Mouse (Mus musculus): ENCODE data around the gene Aldh3b1. TPM values are rescaled to one million over a fixed set of nuclear protein-coding genes. Genes with fewer than 3 reads are reported as not detected.
A peak's percentile ranks its signal among the peaks of the same experiment; 100 is the strongest.
"Not testable (repeated sequence)": the region's sequence is repeated elsewhere in the genome, so short reads cannot be mapped to it uniquely, and the experiment has no call there.

The Aldh3b1 gene
- polyA plus RNA-seq (2011; ENCODE audit: insufficient read depth, insufficient read length, low read depth, missing spikeins): 0.66 and 0.96 TPM in 2 replicates

- Histone ChIP-seq H3K9me3 (replicated peaks; ENCODE audit: control insufficient read depth, insufficient read depth, low read length, poor library complexity, severe bottlenecking) (no peaks in the 10 kb centered on the region), H3K4me1 (ENCODE audit: control insufficient read depth, insufficient read depth, low read length) (no peaks in the 10 kb centered on the region), H3K27me3 (ENCODE audit: control insufficient read depth, insufficient read depth, low read length, poor library complexity, severe bottlenecking) (no peaks in the 10 kb centered on the region), H3K36me3 (ENCODE audit: control insufficient read depth, insufficient read depth, low read length, poor library complexity, severe bottlenecking) (no peaks in the 10 kb centered on the region), H3K27ac (ENCODE audit: insufficient read depth, low read length) (no peak within 1 kb of the TSS), H3K9ac (ENCODE audit: low read depth, poor library complexity, severe bottlenecking) (peak within 1 kb of the TSS; percentile 20; the same call in 1 of the 2 replicates), H3K4me3 (ENCODE audit: low read depth, low read length) (peak within 1 kb of the TSS; percentile 29)
- TF ChIP-seq CTCF (IDR thresholded peaks at IDR 0.05; ENCODE audit: low read depth, low read length): no peak
- TF ChIP-seq POLR2A (IDR thresholded peaks at IDR 0.05; ENCODE audit: insufficient read depth, low read length): no peak
- TF ChIP-seq EP300 (IDR thresholded peaks at IDR 0.05; ENCODE audit: insufficient read depth, low read depth, low read length): no peak
These were observed at the start of gene Aldh3b1 for GRCm38 (mm10) chr19:3929211-3929941. Gene Aldh3b1, minus strand, starts transcription at chr19:3929808.

DNA sequence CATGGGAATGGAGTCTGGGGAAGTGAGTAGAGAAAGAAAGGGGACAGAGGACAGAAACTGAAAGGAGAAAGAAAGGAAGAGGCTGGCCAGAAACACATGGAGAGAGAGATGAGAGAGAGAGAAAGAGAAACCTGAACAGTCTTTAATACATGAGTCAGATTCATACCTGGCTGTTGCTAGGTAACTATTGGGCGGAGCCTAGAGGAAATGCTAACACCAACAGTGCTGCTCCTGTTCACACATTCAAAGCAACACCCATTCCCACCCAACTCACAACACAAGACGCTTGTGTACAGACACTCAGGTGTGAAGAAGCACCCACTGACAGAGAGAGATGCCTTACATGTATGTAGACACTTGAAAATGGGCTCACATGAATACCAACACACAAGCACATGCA is 46.3 kb upstream of the Aldh3b1 start:
- no peaks in the 10 kb centered on the region for H3K4me1 ChIP-seq (ENCODE audit: control insufficient read depth, insufficient read depth, low read length)
- no peak for TF ChIP-seq EP300 (IDR thresholded peaks at IDR 0.05; ENCODE audit: insufficient read depth, low read depth, low read length)
- no peak for TF ChIP-seq POLR2A (IDR thresholded peaks at IDR 0.05; ENCODE audit: insufficient read depth, low read length)
- no peak for TF ChIP-seq CTCF (IDR thresholded peaks at IDR 0.05; ENCODE audit: low read depth, low read length)
- H3K9me3 ChIP-seq (replicated peaks; ENCODE audit: control insufficient read depth, insufficient read depth, low read length, poor library complexity, severe bottlenecking): no peaks in the 10 kb centered on the region
- no peak overlapping the region for H3K9ac ChIP-seq (ENCODE audit: low read depth, poor library complexity, severe bottlenecking)
- no peak overlapping the region for H3K4me3 ChIP-seq (ENCODE audit: low read depth, low read length)
- no peaks in the 10 kb centered on the region for H3K27me3 ChIP-seq (ENCODE audit: control insufficient read depth, insufficient read depth, low read length, poor library complexity, severe bottlenecking)
- H3K36me3 ChIP-seq (ENCODE audit: control insufficient read depth, insufficient read depth, low read length, poor library complexity, severe bottlenecking): no peaks in the 10 kb centered on the region
- no peak overlapping the region for H3K27ac ChIP-seq (ENCODE audit: insufficient read depth, low read length)

DNA sequence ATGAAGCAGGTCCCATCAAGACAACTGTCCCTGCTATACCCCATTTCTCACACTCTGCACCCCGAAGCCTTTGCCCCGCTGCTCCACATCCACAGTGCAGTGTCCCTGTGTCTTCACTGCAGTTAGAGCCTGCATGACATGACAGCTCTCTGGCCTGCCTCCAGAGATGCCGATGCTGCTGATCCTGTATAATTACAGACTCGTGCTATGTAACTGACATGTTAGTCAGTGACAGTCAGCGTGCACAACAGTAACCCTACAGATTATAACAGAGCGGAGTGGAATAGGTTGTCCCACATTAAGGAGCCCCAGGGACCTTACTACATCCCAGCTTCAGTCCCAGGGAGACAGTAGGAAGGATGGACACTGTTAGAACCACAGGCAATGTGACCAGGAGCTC is 45.0 kb upstream of the Aldh3b1 start:
- H3K4me1 ChIP-seq (ENCODE audit: control insufficient read depth, insufficient read depth, low read length); H3K9me3 ChIP-seq (replicated peaks; ENCODE audit: control insufficient read depth, insufficient read depth, low read length, poor library complexity, severe bottlenecking); H3K36me3 ChIP-seq (ENCODE audit: control insufficient read depth, insufficient read depth, low read length, poor library complexity, severe bottlenecking); H3K27ac ChIP-seq (ENCODE audit: insufficient read depth, low read length); H3K9ac ChIP-seq (ENCODE audit: low read depth, poor library complexity, severe bottlenecking); H3K27me3 ChIP-seq (ENCODE audit: control insufficient read depth, insufficient read depth, low read length, poor library complexity, severe bottlenecking); H3K4me3 ChIP-seq (ENCODE audit: low read depth, low read length): not testable (repeated sequence)

DNA sequence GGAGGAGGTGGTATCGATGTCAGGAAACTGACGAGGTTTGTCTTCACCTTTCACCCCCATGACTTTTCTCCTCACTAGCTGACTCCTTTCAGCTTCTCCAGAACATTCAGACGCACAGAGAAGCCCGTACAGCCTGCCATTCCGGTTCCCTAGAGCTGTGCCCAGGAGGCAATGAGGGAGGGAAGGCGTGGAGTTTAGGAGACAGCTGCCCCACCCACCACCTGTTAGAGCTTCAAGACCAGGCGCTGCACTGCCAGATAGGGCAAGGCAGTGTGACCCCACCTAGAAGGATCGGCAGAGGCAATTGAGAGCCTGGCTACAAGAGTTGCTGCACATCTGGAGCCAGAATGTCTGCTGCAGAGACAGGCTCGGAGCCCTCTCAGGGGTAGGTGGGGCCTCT is 42.6 kb upstream of the Aldh3b1 start, which contains the start of gene Aldh3b2:
Gene Aldh3b2 (plus strand): TSS at position 100 of the 400 bp plus-strand sequence.
- no peaks in the 10 kb centered on the region for H3K36me3 ChIP-seq (ENCODE audit: control insufficient read depth, insufficient read depth, low read length, poor library complexity, severe bottlenecking)
- H3K9ac ChIP-seq (ENCODE audit: low read depth, poor library complexity, severe bottlenecking): no peak within 1 kb of the TSS
- no peaks in the 10 kb centered on the region for H3K4me1 ChIP-seq (ENCODE audit: control insufficient read depth, insufficient read depth, low read length)
- H3K27ac ChIP-seq (ENCODE audit: insufficient read depth, low read length): no peak within 1 kb of the TSS
- H3K4me3 ChIP-seq (ENCODE audit: low read depth, low read length): no peak within 1 kb of the TSS
- H3K9me3 ChIP-seq (replicated peaks; ENCODE audit: control insufficient read depth, insufficient read depth, low read length, poor library complexity, severe bottlenecking): no peaks in the 10 kb centered on the region
- no peaks in the 10 kb centered on the region for H3K27me3 ChIP-seq (ENCODE audit: control insufficient read depth, insufficient read depth, low read length, poor library complexity, severe bottlenecking)
- TF ChIP-seq CTCF (IDR thresholded peaks at IDR 0.05; ENCODE audit: low read depth, low read length) (no peak), EP300 (IDR thresholded peaks at IDR 0.05; ENCODE audit: insufficient read depth, low read depth, low read length) (0 out of 2 replicates have a peak, but pooled peaks have one; percentile 4)

DNA sequence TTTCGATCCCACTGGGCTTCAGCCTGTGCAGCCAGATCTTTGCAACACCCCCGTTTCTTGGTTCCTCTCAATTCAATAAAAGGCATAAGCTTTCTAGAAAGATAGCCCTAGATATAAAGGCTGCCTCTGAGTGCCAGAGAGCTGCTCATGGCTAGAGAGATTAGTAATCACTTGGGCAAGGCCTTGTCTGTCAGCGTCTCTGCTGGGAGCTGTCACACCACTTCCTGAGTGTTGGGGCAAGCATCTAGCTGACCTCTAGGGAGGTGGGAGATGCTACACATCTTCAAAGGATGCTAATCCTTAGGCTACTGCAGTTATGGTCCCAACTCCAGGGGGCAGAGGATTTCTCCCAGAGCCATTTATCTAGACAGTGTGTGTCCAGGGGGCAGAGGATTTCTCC is 37.6 kb upstream of the Aldh3b1 start:
- TF ChIP-seq POLR2A (IDR thresholded peaks at IDR 0.05; ENCODE audit: insufficient read depth, low read length) (no peak), EP300 (IDR thresholded peaks at IDR 0.05; ENCODE audit: insufficient read depth, low read depth, low read length) (no peak)
- H3K4me3 ChIP-seq (ENCODE audit: low read depth, low read length): no peak overlapping the region
- no peak overlapping the region for H3K9ac ChIP-seq (ENCODE audit: low read depth, poor library complexity, severe bottlenecking)
- H3K36me3 ChIP-seq (ENCODE audit: control insufficient read depth, insufficient read depth, low read length, poor library complexity, severe bottlenecking): no peaks in the 10 kb centered on the region
- no peaks in the 10 kb centered on the region for H3K9me3 ChIP-seq (replicated peaks; ENCODE audit: control insufficient read depth, insufficient read depth, low read length, poor library complexity, severe bottlenecking)
- H3K27ac ChIP-seq (ENCODE audit: insufficient read depth, low read length): no peak overlapping the region
- no peaks in the 10 kb centered on the region for H3K4me1 ChIP-seq (ENCODE audit: control insufficient read depth, insufficient read depth, low read length)
- no peaks in the 10 kb centered on the region for H3K27me3 ChIP-seq (ENCODE audit: control insufficient read depth, insufficient read depth, low read length, poor library complexity, severe bottlenecking)

GRCm38 (mm10) chr19:3966330-3967075 is 36.9 kb upstream of the Aldh3b1 start:
- no peak overlapping the region for H3K27ac ChIP-seq (ENCODE audit: insufficient read depth, low read length)
- H3K9me3 ChIP-seq (replicated peaks; ENCODE audit: control insufficient read depth, insufficient read depth, low read length, poor library complexity, severe bottlenecking): no peaks in the 10 kb centered on the region
- no peaks in the 10 kb centered on the region for H3K36me3 ChIP-seq (ENCODE audit: control insufficient read depth, insufficient read depth, low read length, poor library complexity, severe bottlenecking)
- no peak for TF ChIP-seq EP300 (IDR thresholded peaks at IDR 0.05; ENCODE audit: insufficient read depth, low read depth, low read length)
- no peak for TF ChIP-seq POLR2A (IDR thresholded peaks at IDR 0.05; ENCODE audit: insufficient read depth, low read length)
- peak; percentile 9 for TF ChIP-seq CTCF (IDR thresholded peaks at IDR 0.05; ENCODE audit: low read depth, low read length)
- H3K4me3 ChIP-seq (ENCODE audit: low read depth, low read length): no peak overlapping the region
- no peaks in the 10 kb centered on the region for H3K27me3 ChIP-seq (ENCODE audit: control insufficient read depth, insufficient read depth, low read length, poor library complexity, severe bottlenecking)
- H3K4me1 ChIP-seq (ENCODE audit: control insufficient read depth, insufficient read depth, low read length): no peaks in the 10 kb centered on the region
- H3K9ac ChIP-seq (ENCODE audit: low read depth, poor library complexity, severe bottlenecking): no peak overlapping the region

All from ES-Bruce4 (cell line).